Mouse (Mus musculus) heart, adult 11 months (tissue): Measurements from ENCODE around the gene Pop5.

ENCODE experiments used
- DNase-seq: peaks from one replicate; pipeline ENCODE4 v3.0.0; 2022

Gene Pop5

GRCm38 (mm10) chr5:115215273-115216185 lies 20.1 kb upstream of the Pop5 start:
- no peak for DNase-seq

DNA sequence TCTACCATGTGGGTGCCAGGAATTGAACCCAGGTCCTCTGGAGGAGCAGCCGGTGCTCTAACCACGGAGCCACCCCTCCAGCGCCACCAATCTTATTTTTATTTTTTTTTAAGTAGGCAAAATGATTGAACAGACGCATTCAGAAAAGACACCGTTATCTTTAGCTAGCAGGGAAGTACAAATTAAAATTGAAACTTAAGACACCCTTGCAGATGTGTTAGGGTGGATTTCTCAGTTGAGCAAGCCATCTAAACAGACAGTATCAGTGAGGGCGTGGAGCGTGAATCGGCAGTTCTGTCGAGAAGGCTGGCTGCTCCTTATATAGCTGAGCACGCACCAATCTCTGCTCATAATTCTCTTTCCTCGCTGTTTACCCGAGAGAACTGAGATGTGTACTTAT lies 17.6 kb upstream of the Pop5 start:
- DNase-seq: no peak

- DNase-seq: no peak
Measured at GRCm38 (mm10) chr5:115220931-115221640, 14.6 kb upstream of the Pop5 start.

DNA sequence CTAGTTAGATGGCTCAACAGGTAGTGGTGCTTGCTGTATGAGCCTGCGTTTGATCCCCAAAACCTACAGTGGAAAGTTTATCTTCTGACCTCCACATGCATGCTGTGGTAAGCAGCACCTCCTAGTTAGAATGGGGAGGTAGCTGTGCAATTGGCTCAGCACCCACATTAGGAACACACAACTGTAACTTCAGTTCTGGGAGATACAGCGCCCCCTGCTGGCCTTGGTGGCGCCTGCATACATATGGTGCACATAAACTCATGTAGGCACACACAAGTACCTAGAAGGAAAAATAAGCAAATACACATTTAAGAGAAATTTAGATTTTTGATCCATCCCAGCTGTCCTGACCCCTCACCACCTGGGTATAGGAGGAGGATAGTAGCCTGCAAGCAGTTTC lies 13.2 kb upstream of the Pop5 start:
- DNase-seq: no peak

DNA sequence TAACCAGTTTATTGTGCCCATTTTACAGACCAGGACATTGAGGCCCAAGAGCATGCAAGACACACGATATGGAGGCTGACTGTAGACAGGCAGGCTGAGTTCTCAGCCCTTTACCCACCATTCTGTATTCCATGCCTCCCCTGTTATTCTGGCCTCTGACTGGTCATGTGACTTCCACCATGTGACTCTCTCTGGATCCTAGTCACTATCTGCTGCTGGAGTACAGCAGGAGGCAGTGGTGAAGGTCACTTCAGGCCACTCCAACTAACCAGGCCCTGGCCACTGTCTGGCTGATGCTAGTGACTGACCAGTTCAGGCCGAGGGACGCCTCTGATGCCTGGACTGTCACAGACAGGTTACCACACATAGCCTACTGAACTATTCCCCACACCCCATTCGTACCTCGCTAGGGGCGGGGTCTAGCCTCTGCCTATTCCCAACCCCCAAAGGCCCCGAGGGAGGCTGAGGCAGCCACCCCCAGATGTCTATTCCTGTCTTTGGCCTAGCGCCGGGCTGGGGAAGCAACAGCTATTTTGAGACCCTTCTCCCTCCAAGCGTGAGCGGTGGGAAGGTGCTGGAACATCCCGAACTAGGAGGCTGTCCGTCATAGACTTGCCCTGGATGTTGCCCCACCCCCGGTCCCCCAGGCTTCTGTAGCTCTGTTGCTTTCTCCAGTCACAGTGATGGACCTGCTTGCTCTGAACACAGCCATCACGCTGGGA lies 4.6 kb upstream of the Pop5 start:
- peak; percentile 95 for DNase-seq

GRCm38 (mm10) chr5:115231552-115232120 lies 4.0 kb upstream of the Pop5 start:
- no peak for DNase-seq

DNA sequence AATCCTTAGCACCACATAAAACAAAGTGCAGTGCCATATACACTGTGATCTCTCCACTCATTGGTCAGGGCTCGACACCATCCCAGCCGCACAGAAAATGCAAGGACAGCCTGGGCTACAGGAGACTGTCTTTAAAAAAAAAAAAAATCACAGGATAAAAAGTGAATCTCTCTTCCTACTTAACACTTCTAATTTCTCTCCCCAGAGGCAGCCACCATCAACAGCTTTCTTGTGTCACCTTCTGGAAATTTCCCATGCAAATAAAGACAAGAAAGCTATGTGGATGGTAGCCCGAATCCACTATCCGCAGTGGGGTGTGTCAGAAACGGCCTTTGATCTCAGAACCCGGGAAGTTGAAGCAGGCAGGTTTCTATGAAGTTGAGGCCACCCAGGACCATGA lies 3.1 kb upstream of the Pop5 start:
- DNase-seq: no peak

- DNase-seq: no peak
Measured at GRCm38 (mm10) chr5:115233031-115233780, 2.4 kb upstream of the Pop5 start.

- no peak for DNase-seq
Measured at GRCm38 (mm10) chr5:115234519-115234918, 1.1 kb upstream of the Pop5 start.

- peak; percentile 99 for DNase-seq
Measured at GRCm38 (mm10) chr5:115235323-115235771, 289 bp upstream of the Pop5 start.

GRCm38 (mm10) chr5:115237803-115238728 lies 2.4 kb downstream of the Pop5 start:
- DNase-seq: peak; percentile 99

GRCm38 (mm10) chr5:115238729-115239195 lies 3.1 kb downstream of the Pop5 start:
- no peak for DNase-seq

GRCm38 (mm10) chr5:115240191-115240590 lies 4.6 kb downstream of the Pop5 start:
- DNase-seq: peak; percentile 74

DNA sequence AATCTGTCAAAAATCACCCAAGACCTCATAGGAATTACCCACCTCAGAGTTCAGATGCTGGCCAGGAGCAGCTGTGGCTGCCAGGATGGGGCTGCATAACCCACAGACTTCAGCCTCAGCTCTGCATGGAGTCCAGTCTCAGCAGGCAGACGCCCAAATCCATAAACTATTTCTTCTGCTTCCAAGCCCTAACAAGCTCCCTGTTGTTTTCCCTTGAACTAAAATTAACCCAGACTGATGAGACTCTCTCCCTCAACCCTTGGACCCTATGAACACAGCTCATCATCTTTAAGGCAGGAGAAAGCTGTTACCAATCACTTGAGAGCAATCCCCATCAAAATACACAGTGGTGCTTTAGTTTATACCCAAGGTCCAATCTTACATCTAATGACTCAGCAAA lies 19.8 kb downstream of the Pop5 start:
- DNase-seq: no peak

GRCm38 (mm10) chr5:115256909-115257546 lies 21.4 kb downstream of the Pop5 start:
- DNase-seq: no peak

GRCm38 (mm10) chr5:115260356-115260755 lies 24.7 kb downstream of the Pop5 start:
- peak; percentile 94 for DNase-seq

- no peak for DNase-seq
Measured at GRCm38 (mm10) chr5:115261141-115261540, 25.5 kb downstream of the Pop5 start.

- DNase-seq: no peak
Measured at GRCm38 (mm10) chr5:115261880-115262279, 26.2 kb downstream of the Pop5 start.

GRCm38 (mm10) chr5:115262502-115263291 lies 27.1 kb downstream of the Pop5 start:
- DNase-seq: no peak

GRCm38 (mm10) chr5:115266340-115266739 lies 30.7 kb downstream of the Pop5 start:
- DNase-seq: no peak
